Mouse (Mus musculus): ENCODE data around the gene Myo1a.

Myo1a gene

DNA sequence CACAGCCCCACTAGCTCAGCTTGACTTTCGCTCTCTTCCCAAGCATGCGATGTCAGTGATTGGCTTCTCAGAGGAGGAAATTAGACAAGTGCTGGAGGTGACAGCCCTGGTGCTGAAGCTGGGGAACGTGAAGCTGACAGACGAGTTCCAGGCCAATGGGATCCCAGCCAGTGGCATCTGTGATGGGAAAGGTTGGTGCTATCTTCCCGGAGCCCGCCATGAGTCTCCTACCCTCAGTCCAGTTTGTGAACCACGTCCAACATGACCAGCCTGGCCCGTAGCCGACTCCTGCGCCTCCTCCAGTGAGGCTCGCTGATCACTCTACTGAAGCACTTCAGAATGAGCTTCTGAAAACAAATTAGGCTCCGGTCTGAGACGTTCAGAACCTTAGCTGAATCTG, 5.4 kb downstream of the Myo1a start:
- in situ Hi-C loops (cut with MboI; ENCODE audit: low pct_unique_long_range_greater_than_20kb in 1 of 2, low sequenced_read_pairs in 2 of 2, unreplicated experiment in 1 of 2), result no loop called here

DNA sequence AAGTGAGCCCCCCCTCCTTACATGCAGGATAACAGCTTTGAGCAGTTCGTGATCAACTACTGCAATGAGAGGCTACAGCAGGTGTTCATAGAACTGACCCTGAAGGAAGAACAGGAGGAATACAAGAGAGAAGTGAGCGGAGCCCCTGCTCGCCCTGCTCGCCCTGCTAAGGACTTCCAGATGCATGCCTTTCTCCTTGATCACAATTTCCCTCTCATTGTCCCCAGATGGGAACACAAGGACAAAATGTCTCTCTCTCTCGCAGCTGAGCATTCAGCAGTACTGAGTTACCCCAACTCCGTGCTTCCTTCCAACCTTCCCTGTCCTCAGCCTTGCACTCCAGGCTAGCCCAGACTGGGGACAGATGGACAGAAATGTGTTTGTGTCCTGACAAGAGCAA, 7.8 kb downstream of the Myo1a start:
- in situ Hi-C loops (cut with MboI; ENCODE audit: low pct_unique_long_range_greater_than_20kb in 1 of 2, low sequenced_read_pairs in 2 of 2, unreplicated experiment in 1 of 2), result no loop called here

DNA sequence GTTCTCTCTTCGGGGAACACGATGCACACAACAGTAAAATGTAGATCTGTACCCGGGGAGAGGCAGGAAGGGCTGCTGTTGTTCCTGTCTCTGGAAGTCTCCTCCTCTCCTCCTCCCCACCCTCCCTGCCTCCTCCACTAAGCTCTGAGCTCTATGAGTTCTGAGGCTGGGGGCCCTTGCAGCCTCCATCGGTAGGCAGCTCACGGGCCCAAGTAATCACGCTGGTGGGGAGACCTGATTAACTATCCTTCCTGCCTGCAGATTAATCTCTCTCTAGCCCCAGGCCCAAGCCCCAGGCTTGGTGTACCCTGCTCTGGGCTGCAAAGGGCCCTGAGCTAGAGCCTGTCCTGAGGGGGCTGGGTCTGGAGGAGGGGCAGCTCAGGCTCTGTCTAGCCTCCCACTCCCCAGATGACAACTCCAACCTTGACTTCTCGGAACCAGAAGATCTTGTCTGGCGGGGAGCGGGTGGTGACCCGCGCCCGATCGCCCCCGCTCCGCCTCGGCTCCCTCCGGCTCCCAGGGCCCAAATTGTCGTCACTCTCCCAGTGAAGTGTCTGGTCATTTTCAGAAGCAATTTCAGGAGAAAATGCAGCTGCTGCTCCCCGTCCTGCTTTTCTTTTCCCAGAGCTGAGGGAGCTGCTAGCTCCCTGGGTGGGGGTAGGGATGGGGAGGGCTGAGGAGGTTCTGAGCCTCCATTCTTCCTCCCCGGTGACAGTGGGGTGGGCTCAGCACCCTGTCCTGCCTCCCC, 16.9 kb downstream of the Myo1a start:
- in situ Hi-C loops (cut with MboI; ENCODE audit: low pct_unique_long_range_greater_than_20kb in 1 of 2, low sequenced_read_pairs in 2 of 2, unreplicated experiment in 1 of 2), result no loop called here

DNA sequence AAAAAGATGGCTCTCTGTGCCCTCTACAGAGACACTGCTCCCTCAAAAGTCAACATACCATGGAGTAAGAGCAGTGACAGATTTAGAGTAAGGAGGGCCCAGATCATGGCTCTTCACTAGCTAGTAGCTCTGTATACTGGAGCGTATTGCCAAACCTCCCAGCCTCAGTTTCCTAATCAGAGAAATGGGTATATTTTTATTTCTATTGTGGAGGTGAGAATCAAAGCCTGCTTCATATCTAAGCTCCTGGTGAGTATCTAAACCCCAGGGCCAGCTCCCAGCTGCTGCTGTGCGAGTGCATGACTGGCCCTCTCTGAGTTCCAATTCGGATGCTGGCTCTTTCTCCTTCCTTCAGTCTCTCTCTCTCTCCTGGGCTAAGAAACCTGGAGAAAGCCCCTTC, 19.2 kb downstream of the Myo1a start, which contains the start of gene Tac2:
Gene Tac2 (plus strand): TSS at position 301 of the 400 bp plus-strand sequence.
- in situ Hi-C loops (cut with MboI; ENCODE audit: low pct_unique_long_range_greater_than_20kb in 1 of 2, low sequenced_read_pairs in 2 of 2, unreplicated experiment in 1 of 2), result no loop called here

DNA sequence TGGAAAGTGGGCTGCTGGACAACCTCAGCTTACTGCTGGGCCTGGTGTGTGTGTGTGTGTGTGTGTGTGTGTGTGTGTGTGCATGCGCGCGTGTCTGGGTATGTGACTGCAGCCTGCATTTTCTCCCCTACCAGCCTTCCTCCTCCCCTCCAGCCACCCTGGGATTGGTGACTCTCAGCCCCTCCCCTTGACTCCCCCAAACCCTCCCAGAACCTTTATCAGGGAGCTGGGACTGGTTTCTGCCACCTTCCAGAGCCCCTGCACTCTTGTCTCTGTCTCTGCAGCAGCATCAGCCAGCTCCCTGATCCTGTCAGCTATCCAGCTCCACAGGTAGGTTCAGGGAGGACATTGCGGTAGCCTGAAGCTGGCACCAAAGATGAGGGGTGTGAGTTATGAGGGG, 20.2 kb downstream of the Myo1a start:
- in situ Hi-C loops (cut with MboI; ENCODE audit: low pct_unique_long_range_greater_than_20kb in 1 of 2, low sequenced_read_pairs in 2 of 2, unreplicated experiment in 1 of 2), result loop anchor here in 1 of 2 experiments (25.0 kb wide), 1 partner anchor 462 kb away; the partner anchor contains the start of genes Gls2 and Rbms2

DNA sequence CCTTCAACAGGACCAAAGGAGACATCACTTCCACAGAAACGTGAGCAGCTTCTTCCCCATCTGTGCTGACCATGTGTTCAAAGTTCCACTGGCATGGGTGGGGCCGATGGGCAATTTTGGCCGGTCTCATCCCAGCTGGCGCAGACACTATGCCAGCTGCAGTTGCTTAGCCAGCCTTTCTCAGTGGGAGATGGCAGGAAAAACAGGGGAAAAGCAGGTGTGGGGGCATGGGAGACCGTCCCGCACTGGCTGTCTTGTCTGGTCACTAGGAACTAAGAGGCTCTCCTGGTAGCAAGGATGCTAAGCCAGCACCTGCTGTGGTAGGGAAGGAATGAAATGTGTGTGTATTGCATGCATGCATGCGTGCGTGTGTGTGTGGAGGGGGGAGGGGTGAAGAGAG, 23.5 kb downstream of the Myo1a start:
- in situ Hi-C loops (cut with MboI; ENCODE audit: low pct_unique_long_range_greater_than_20kb in 1 of 2, low sequenced_read_pairs in 2 of 2, unreplicated experiment in 1 of 2), result loop anchor here in 1 of 2 experiments (25.0 kb wide), 1 partner anchor 459 kb away; the partner anchor contains the start of genes Gls2 and Rbms2

DNA sequence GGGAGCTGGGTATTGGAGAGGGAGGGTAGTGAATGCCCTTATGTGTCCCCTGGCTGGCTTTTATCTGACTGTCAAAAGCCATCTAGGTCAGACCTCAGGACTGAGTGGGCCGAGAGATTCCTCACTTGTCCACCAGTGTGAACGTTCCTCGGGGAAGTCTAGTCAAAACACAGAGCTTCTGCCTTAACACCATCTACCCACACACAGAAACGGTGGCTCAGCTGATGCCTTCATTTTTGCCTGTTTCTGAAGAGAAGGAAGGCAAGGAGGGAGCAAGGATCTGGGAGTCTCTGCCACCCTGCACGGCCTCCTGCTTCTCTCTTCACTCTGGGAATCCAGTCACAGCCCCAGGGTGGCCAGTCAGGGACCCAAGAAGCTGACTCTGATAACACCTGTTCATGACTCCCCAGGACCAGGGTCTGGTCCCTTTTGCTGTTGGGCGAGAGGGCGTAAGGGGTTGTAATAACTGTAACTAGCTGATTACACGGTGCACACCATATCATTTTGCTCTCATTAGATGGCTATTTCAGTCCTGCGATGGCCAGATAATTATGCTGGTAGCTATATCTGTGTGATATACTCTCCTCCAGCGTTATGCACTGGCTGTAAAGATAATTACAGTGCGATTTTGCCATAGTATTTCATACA, 25.4 kb downstream of the Myo1a start:
- in situ Hi-C loops (cut with MboI; ENCODE audit: low pct_unique_long_range_greater_than_20kb in 1 of 2, low sequenced_read_pairs in 2 of 2, unreplicated experiment in 1 of 2), result loop anchor here in 1 of 2 experiments (25.0 kb wide), 1 partner anchor 457 kb away; the partner anchor contains the start of genes Gls2 and Rbms2

DNA sequence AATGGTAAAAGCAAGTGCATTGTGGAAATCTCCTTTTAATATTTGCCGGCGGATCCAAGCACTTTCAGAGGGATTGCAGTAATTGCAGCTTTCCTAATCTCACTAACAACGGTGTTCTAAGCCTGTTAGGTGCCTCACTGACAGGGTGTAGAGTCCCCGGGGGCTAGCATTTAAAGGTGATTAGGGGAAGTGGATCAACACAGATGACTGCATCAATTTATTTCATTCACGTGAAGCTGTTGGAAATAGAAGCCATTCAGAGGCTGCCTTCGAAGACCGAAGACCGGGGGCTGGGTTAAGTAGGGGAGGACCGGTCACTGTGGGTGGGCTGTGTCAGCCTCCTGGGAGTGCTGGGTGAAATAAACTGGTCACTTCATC, 26.0 kb downstream of the Myo1a start:
- in situ Hi-C loops (cut with MboI; ENCODE audit: low pct_unique_long_range_greater_than_20kb in 1 of 2, low sequenced_read_pairs in 2 of 2, unreplicated experiment in 1 of 2), result loop anchor here in 1 of 2 experiments (25.0 kb wide), 1 partner anchor 456 kb away; the partner anchor contains the start of genes Gls2 and Rbms2

DNA sequence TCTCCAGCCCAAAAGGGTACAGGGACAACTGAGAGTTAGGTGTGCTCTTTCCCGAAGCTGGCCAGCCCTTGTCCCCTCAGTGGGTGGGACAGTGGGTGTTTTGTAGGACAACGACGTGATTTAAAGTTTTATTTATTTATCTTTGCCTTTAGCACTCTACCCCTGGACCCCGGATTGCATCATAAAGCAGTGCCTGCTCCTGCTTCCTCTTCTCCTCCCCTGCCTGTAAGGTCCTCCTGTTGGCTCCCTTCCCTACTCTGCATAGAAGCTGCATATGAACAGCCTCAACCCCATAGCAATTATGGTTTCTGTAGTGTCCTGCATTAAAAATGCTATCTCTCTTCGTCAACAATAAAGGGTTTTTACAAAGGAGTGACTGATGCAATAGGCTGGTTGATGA, 26.4 kb downstream of the Myo1a start:
- in situ Hi-C loops (cut with MboI; ENCODE audit: low pct_unique_long_range_greater_than_20kb in 1 of 2, low sequenced_read_pairs in 2 of 2, unreplicated experiment in 1 of 2), result loop anchor here in 1 of 2 experiments (25.0 kb wide), 1 partner anchor 456 kb away; the partner anchor contains the start of genes Gls2 and Rbms2

DNA sequence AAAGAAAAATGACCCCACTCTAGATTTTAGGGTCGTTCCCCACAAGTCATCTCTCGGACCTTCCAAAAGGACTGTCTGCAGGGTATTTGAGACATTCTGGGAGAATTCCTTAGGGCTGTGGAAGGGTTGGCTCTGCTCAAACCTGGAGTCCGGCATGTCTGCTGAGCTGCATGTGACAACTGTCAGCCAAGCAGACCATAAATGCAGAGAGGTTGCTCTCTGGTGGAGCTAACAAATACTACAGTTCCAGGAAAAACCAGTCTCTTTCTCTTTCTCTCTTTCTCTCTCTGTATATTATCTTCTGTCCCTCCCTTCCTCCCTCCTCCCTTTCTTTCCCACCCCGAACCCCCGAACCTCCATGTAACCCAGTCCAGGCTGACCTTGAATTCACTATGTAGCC, 29.5 kb downstream of the Myo1a start:
- in situ Hi-C loops (cut with MboI; ENCODE audit: low pct_unique_long_range_greater_than_20kb in 1 of 2, low sequenced_read_pairs in 2 of 2, unreplicated experiment in 1 of 2), result loop anchor here in 1 of 2 experiments (25.0 kb wide), 1 partner anchor 453 kb away; the partner anchor contains the start of genes Gls2 and Rbms2

DNA sequence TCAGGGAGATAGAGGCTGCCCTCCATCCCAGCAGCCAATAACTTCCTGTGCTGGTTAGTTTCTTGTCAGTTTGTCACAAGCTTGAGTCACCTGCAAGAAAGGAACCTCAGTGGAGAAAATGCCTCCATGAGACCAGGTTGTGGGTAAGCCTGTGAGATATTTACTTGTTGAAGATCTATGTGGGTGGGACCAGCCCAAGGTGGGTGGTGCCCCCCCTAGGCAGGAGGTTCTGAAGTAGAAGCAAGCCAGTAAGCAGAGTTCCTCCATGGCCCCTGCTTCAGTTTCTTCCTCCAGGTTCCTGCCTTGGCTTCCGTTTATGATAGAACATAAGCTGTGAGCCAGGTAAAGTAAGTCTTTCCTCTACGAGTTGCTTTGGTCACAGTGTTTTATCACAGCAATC, 31.3 kb downstream of the Myo1a start:
- in situ Hi-C loops (cut with MboI; ENCODE audit: low pct_unique_long_range_greater_than_20kb in 1 of 2, low sequenced_read_pairs in 2 of 2, unreplicated experiment in 1 of 2), result loop anchor here (5.0 to 25.0 kb wide), 2 partner anchors 206 to 451 kb away; partner anchors contain the start of genes Gls2 (in 1 of the 2) and Rbms2 (in 1 of the 2)

DNA sequence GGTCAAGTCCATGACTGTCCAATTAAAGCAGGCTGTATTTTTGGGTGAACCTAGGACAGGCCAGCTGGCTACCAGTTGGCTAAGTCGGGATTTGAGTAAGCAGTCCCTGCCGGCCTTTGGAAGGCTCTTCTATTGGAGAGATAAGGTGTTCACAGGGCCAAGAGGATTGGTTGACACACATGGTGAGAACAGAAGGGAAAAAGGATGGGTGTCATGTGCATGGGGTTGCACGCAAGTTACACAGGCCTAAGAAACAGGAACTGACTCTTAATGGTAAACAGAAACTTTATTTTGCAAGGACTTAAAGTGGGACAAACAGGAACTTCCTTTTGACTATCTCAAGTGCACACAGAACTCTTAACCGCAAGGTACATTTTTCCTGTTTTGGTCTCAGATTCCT, 31.9 kb downstream of the Myo1a start:
- in situ Hi-C loops (cut with MboI; ENCODE audit: low pct_unique_long_range_greater_than_20kb in 1 of 2, low sequenced_read_pairs in 2 of 2, unreplicated experiment in 1 of 2), result loop anchor here (5.0 to 25.0 kb wide), 2 partner anchors 205 to 450 kb away; partner anchors contain the start of genes Gls2 (in 1 of the 2) and Rbms2 (in 1 of the 2)

DNA sequence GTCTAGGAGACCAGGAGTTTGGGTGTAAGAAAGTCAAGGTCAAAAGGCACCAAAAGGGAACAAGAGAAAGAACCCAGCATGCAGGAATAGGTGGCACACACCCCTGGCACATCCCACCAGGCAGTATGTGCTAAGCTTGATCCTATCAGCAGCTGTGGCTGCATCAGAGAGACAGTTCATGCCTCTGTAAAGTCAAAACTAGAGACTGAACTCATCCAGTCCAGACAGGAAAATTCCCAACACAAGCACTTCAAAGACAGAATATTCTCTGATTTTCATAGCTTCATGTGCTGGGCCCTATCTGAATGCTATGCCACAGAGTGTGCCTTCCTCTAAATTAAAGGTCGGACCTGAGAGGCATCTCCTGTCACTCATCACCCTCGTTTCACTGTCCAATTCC, 32.6 kb downstream of the Myo1a start:
- in situ Hi-C loops (cut with MboI; ENCODE audit: low pct_unique_long_range_greater_than_20kb in 1 of 2, low sequenced_read_pairs in 2 of 2, unreplicated experiment in 1 of 2), result loop anchor here (5.0 to 25.0 kb wide), 2 partner anchors 205 to 450 kb away; partner anchors contain the start of genes Gls2 (in 1 of the 2) and Rbms2 (in 1 of the 2)

DNA sequence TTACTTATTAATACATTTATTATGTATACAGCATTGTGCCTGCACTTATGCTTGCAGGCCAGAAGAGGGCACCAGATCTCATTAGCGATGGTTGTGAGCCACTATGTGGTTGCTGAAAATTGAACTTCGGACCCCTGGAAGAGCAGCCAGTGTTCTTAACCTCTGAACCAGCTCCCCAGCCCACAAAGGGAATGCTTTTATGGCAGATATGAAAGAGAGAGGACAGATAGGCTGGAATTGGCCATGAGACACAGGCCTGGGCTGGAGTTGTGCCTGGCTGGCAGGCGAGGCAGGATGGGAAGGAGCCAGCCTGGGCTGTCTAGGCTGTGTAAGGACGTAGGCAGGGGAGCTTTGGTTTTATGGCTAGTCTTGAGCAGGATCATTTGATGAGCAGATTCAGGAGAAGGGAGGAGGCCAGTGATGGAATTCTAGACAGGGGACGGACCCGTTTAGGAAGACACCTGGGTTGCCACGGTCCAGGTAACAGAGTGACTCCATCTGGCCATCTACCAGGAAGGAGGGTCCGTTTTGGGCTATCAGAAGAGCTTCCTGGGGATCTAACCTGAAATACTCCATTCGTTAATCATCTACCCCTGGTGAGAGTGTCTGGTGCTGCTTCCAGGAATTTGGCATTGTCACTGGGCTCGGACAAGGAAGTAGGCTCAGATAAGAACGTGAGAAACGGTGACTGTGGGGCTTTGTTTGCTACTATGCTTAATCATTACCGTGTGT, 33.3 kb downstream of the Myo1a start:
- in situ Hi-C loops (cut with MboI; ENCODE audit: low pct_unique_long_range_greater_than_20kb in 1 of 2, low sequenced_read_pairs in 2 of 2, unreplicated experiment in 1 of 2), result loop anchor here (5.0 to 25.0 kb wide), 2 partner anchors 204 to 449 kb away; partner anchors contain the start of genes Gls2 (in 1 of the 2) and Rbms2 (in 1 of the 2)

DNA sequence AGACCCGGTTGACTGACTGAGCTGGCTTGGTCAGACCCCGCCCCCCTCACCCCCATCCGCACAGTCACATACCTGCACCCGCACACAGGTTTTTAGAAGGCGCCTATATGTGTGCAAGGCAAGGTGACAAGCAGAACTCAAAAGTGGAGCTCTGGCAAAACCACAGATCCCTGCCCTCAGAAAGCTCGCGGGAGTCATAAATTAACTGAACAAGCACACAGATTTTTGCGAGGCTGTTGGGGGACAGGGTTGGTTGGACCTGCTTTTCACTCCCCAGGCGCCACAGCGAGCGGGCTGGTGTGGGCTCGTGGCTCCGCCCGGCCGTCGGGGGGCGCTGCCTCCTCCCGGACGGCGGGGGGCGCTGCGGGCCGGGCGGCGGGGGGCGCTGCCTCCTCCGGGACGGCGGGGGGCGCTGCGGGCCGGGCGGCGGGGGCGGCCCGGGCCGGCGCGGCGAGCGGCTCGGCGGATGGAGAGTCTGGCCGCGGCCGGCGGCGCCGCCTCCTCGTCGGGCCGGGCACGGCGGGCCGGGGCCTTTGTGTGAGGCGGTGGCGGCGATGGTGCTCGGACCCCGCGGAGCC, 34.2 kb downstream of the Myo1a start, which contains the start of gene Zbtb39:
Gene Zbtb39 (plus strand): TSS at position 456 of the 578 bp plus-strand sequence.
- in situ Hi-C loops (cut with MboI; ENCODE audit: low pct_unique_long_range_greater_than_20kb in 1 of 2, low sequenced_read_pairs in 2 of 2, unreplicated experiment in 1 of 2), result loop anchor here (5.0 to 25.0 kb wide), 2 partner anchors 203 to 448 kb away; partner anchors contain the start of genes Gls2 (in 1 of the 2) and Rbms2 (in 1 of the 2)

DNA sequence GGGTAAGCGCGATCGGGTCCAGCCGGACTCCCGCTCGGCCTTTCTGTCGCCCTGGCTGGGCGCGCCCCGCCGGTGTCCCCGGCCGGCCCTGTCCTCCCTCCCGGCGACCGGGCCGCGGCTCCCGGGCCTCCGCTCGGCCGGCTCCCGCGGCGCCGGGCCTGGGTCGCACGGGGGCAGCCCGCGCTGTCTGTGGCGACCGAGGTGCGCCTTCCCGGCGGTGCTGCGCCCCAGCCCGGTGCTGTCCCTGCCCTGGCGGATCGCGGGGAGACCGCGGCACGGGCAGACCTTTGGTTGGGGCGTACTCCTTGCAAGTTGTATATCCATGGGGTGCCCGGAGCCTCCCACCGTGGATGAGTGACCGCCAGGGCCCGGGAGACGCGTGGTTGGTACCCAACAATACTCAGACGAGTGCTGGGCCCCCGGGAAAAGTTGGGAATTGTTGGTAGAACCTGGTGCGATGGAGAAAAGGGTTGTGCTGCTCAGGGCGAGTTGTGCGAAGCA, 34.7 kb downstream of the Myo1a start:
- in situ Hi-C loops (cut with MboI; ENCODE audit: low pct_unique_long_range_greater_than_20kb in 1 of 2, low sequenced_read_pairs in 2 of 2, unreplicated experiment in 1 of 2), result loop anchor here (5.0 to 25.0 kb wide), 4 partner anchors 198 to 448 kb away; partner anchors contain the start of genes Hsd17b6 (in 2 of the 2), Gls2 (in 1 of the 2) and Rbms2 (in 1 of the 2)

DNA sequence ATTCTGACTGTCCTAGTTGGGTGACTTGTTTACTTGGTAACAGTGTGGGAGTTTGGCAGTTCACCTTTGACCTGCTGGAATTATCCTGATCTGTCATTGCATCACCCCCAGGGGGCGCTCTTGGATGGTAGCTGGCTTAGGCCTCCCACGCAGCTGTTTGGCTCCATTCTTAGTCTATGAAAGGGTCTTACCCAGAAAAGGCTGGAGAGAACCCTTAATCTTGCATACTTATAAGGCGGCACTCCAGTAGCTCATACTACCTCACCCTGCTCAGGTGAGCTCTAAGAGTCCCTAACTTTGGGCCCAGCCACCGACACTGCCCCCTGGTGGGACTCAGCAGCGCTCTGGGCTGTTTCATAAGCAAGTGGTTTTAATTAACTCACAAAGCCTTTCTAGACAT, 39.7 kb downstream of the Myo1a start:
- in situ Hi-C loops (cut with MboI; ENCODE audit: low pct_unique_long_range_greater_than_20kb in 1 of 2, low sequenced_read_pairs in 2 of 2, unreplicated experiment in 1 of 2), result loop anchor here (5.0 to 25.0 kb wide), 3 partner anchors 193 to 443 kb away; partner anchors contain the start of genes Hsd17b6 (in 2 of the 2), Gls2 (in 1 of the 2) and Rbms2 (in 1 of the 2)
